Mouse (Mus musculus) kidney, postnatal 36 days (tissue): ENCODE measurements around the gene Pitpna.

Experiments used
- DNase-seq, 2 experiments: peaks; one replicate each; pipeline ENCODE4 v3.0.0; 2021 to 2022; ENCODE audit warnings: mixed read lengths in 2 of 2

The Pitpna gene

DNA sequence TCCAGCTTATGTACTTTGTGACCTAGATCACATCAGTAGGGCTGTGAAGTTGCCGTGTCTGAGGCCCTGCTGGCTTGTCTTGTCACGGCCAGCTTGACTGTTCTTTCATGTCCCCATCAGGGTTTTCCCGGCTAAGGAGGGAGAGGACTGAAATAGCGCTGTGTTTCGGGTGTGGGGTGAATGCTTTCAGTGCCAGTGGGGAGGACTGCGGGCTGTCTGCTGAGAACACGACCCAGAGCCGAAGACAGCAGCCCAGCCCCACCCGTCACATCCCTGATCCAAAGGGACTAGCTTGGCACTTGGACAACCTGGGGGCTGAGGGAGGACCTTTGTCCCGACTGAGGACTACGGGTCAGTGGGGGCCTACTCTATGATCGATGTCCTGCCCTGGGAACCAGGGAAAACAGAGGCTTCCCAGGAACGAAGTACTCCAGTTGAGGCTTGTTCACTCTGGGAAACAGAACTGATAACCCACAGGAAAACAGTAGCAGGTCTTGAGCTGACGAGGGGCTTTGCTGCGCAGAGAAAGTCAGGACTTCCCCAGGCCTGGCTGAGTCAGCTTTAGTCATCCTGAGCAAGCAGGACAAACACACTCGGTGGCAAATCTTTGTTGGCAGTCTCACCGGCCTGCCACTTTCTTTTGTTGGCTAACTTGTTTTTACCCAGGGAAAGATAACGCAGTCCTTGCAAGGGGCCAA lies 23.9 kb upstream of the Pitpna start:
- peak in 1 of 2 experiments; percentile 25 for DNase-seq

DNA sequence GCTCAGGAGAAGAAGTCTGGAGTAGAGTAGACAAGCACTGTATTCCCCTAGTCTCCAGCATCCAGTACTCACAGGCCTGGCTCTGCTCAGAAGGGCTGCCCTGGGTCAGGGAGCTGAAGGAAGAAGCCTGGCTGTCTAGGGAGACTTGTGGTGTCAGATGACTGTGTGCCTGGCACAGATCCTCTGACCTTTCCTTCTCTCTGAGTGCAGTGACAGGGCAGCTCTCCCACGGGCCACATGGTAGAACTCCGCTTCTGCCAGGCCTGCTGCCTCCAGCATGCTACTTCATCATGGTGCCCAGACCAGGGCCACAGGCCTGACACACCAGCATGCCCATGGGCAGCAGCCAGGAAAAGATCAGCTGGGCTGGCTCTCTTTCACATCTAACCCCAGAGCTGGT lies 22.0 kb upstream of the Pitpna start:
- peak; percentile 51 to 55 for DNase-seq

DNA sequence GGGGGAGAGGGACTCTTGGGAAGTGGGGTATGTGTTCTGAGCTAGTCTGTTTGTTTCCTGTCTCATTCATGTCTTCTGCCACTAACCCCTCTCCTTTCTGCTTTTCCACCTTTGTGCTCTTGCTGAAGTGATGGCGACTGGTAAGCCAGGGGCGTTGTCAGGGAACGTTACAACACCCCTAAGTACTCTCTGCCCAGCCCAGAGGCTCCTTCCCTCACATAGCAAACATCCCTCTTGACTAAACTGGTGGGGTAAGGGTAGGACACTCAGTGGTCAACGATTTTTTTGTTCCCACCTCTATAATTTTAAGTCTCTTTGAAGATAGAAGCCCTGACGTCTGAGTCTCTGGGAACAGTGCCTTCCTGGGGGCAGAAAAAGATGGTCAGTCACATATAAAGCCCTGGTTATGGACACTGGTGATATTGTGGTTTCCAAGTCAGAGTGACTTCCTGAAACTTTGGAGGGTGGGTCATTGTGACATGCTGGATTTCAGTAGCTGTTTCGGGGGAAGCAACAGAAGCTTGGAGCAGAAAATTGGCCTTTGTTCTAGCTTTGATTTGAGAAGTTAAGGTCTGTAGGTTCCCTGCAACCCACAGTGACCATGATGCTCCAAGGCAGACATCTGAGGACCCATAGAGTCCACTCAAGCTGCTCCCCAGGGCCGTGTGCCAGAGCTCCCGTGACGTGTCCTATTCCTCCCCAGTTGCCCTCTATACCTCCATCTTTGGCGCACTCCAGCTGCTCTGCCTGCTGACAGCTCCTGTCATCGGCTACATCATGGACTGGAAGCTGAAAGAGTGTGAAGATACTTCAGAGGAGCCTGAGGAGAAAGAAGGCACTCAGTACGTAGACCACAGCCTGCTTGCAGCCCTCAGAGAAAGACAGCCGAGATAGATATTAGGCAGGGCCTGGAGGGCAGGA lies 21.4 kb upstream of the Pitpna start:
- DNase-seq: no peak

DNA sequence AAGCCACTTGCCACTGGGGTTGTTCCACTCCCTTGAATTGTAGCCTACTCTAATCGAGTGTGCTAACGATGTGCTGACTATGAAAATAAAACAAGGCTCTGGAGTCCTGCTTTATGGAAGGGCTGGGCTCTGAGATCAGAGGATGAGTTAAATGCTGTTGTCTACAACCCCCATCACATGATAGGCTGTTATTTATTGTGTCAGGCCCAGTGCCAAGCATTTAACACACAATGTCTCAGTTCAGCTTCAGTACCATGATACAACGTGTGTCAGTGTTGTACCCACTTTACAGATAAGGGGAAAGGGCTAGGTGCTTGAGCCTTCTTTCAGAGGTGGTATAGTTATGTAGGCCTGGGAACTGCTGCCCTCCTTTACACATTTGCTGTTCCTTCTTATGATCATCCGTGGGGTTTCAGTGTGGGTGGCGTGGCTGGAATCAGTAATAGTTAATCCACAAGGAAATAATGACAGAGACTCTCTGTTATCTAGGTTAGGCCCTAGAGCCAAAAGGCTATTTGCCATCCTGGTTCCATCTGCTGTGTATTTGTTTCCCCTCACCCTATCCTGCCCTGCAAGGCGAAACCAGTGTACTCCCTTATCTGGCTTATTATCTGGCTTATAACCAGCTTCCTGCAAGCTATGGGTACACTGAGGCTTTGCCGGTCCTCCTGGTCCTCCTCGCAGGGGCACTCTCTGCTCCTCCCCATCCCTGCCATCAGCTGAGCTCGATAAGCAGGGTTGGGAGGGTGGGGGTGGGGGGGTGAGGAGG lies 20.4 kb upstream of the Pitpna start:
- DNase-seq: no peak

DNA sequence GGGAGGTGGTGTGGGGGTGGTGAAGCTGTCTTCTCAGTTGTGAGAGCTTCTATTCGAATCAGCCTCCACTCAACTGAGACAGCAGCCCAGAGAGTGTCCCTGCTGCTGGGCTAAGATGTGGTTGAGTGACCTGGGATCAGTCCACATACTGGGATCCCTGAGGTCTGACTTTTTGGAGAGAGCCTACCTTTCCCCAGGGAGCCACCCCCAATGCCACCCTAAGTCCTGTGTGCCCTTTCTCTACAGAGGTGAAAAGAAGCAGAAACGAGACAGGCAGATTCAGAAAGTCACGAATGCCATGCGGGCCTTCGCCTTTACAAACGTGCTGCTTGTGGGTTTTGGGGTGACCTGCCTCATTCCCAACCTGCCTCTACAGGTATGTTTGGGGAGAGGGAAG lies 19.8 kb upstream of the Pitpna start:
- DNase-seq: no peak

DNA sequence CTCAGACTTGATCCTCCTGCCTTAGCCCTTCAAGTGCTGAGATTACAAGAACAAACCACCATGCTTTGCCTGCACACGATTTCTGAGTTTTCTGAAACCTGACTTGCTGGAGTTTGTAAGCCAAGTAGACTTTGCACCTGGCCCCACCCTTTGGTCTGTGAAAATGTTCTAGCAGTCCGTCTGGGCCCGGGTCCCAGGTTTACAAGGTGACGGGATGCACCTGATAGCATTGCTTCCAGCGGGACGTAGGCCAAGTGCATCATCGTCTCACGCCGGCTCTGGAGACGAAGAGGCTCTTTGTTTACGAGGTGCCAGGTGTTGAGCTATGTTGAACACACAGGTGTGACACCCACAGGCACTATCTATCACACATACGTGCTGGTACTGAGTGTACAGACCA lies 18.9 kb upstream of the Pitpna start:
- DNase-seq: peak; percentile 80 to 81

DNA sequence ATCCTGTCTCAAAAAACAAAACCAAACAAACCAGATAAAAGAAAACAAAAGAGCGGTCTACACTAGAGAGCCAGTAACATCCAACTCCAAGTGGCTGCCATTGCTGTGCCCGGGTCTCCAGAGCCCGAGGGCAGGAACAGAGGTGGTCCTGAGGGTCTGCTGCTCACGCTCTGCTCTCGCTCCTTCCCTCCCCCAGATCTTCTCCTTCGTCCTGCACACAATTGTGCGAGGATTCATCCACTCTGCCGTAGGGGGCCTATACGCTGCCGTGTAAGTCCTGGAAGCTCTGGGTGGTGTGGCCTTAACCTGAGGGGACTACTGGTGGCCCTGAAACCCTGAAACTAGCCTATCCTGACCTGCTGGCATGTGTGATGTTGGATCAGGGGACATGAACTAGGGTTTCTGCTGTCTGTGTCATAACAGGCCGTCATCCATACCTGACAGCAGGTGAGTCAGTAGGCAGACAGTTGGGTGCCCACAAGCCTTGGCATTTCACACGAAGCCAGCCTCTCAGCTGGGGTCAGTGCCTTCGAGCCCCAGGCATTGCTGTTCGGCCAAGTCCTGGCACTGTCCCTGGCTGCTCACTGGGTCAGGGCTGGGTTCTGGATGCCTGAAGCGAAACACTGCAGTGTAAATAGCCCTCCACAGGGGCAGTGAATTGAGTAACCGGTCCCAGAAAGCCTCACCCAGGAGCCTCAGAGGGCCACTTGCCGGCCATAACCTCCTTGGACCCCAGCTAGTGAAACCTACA lies 17.3 kb upstream of the Pitpna start:
- DNase-seq: no peak

DNA sequence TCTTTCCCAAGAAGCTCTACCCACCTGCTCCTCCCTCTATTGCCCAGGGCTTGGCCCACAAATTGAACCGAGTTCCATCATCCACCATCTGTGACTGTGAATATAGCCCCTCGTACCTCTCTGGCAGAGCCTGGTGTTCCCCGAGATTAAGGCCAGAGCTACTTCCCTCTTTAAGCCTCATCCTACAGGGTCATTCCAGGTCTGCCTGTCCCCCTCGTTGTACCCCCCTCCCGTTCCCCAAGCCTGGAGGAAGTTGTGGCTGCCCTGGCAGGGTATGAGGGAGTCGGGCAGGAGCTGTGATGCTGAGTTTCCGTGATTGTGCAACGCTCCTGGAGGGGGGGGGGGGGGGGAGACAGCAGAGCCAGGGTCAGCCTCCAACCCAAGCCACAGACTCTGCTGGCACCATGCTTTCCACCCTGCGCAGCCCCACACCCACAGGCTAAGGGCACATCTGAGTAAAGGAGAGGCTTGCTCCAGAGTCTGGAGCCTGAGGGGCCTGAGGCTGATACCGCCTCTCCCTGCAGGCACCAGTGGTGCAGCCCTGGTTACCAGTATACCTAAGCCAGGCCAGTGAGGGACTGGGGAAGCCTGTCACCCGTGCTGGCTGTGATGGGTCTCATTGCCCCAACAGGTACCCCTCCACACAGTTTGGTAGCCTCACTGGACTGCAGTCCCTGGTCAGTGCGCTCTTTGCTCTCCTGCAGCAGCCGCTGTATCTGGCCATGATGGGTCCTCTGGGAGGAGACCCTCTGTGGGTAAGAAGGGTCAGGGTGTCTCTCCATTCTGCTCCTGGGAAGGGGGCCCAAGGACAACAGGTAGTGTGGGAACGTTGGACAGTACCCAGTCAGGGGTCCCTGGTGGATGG lies 16.5 kb upstream of the Pitpna start:
- DNase-seq: no peak

DNA sequence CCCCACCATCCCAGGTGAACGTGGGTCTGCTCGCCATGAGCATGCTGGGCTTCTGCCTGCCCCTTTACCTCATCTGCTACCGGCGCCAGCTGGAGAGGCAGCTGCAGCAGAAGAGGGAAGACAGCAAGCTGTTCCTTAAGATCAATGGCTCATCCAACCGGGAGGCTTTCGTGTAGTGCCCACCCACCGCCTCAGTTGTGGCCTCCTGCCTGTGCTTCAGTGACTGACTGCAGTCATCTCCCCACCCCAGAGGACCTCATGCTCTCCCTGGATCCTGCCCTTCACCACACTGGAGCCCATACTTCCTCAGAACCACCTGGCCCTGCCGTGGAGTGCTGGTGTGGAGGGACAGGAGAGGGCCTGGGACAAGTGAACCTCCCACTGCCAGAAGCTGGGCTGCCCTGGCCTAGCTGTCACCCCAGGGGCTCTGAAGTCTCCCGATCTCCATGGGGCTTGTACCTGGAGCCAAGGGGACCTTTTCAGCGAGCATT lies 15.6 kb upstream of the Pitpna start:
- no peak for DNase-seq

DNA sequence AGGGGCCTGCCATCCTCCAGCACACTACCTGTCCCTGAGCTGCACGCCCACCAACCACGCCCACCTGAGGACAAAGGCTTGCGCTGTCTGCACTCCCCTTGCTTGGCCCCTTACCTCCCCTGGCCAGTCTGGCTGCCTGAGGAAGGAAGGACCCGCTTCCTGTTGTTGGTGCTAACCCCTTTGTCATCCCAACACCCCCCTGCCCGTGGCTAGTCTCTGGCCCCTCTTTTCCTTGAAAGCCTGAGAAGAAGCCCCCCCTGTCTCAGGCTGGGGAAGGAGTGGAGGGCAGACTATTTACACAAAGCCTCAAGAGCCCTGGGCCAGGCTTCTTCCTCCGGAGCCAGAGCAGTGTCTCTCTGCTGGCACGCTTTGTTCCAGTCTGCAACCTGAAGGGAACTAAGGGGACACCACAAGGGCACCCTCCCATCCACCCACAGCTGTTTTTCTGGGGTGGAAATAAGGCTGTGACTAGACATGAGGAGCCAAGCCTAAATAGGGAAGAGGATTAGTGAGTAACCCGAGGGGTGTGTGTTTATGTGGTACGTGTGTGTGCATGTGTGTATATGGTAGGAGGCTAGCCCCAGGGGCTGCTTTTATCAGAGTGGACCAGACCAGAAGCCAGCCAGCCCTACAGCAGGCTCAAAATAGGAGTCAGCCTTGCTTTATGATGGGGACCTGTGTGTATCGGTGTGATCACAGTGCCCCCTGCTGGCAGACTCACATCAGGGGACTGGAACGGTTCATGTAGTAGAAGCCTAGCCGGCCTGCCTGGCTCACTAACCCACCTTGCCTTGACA lies 14.8 kb upstream of the Pitpna start:
- peak; percentile 93 to 97 for DNase-seq

DNA sequence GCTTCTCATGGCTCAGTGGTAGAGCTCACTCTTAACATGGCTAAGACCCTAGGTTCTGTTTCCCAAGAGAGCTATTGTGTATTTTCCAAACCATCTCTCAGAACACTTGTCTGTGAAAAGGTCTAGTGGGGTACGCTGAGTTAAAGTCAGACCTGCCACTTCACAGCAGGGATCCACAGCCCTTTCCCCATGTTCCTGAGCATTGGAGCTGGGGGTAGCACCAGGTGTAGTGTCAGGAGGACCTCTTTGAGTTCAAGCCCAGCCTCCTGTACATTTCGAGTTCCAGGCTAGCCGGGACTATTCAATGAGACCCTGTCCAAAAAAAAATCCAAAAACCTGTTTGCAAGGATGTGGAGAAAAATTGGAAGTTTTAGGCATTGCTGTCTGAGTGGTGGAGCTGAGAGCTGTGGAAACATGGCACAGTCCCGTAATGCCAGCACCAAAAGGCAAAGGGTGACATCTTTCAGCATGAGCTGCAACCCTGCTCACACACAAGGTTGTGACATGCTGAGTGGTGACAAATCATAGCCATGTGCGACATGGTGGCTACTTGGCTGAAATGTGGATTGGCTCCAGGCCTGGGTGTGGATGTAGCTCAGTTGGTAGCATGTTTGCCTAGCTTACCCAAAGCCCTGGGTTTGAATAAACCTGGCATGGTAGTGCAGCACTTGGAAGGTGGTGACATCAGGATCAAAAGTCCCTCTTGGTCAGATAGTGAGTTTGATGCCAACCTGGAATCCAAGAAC lies 13.3 kb upstream of the Pitpna start:
- DNase-seq: no peak

DNA sequence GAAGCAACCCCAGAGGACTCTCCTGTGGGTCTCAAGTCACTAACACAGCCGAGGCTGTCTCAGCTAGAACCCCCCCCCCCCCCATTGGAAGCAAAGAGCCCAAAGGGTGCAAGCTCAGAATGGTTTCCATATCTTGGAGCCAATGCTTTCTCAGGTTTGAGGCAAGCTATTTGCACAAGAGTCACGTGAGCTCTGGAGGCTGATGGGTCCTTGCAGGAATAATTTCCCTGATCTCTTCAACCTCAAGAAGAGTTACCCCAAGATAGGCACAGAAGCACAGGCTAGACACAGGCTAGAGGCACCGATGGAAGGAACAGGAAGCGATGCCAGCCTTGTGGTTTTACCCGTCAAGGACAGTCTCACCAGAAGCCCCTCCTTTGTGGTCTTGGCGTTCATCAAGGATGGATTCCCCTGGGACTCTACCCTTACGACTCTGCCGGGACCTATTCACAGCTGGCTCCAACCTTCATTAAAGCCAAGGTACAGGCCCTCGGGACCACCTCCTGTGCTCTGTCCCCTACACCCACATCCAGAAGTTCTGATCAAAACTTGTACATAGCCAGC lies 12.3 kb upstream of the Pitpna start:
- no peak for DNase-seq

DNA sequence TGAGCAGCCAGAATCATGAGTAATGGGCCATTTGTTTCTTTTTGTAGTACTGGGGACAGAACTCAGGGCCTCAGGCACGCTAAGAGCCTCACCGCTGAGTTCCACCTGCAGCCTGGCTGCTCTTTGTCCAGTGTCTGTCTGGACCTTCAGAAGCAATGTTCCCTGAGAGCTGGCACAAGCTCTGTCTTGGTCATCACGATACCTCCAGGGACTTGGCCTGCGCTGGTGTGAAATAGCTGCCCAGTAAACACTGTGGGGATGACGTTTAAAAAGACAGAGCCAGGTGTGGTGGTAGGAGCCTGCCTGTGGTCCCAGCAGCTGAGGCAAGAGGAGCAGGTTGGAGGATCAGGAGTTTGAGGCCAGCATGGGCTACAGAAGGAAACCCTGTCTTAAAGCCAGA lies 9.3 kb upstream of the Pitpna start:
- no peak for DNase-seq

DNA sequence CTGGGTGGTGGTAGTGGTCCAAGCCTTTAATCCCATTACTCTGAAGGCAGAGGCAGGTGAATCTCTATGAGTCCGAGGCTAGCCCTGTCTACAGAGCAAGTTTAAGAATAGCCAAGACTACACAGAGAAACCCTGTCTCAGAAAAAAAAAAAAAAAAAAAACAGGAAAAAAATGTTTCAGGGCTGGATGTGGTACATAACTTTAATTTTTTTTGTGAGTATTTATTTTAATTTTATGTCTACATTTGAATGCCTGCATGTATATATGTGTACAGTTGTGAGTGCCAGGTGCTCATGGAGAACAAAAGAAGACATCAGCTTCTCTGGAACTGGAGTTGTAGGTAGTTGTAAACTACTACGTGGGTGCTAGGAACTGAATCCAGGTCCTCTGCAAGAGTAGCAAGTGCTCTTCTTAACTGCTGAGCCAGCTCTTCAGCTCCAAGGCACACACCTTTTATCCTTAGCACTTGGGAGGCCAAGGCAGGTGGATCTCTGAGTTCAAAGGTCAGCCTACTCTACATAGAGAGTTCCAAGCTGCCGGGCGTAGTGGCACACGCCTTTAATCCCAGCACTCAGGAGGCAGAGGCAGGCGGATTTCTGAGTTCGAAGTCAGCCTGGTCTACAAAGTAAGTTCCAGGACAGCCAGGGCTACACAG lies 6.3 kb upstream of the Pitpna start:
- no peak for DNase-seq

DNA sequence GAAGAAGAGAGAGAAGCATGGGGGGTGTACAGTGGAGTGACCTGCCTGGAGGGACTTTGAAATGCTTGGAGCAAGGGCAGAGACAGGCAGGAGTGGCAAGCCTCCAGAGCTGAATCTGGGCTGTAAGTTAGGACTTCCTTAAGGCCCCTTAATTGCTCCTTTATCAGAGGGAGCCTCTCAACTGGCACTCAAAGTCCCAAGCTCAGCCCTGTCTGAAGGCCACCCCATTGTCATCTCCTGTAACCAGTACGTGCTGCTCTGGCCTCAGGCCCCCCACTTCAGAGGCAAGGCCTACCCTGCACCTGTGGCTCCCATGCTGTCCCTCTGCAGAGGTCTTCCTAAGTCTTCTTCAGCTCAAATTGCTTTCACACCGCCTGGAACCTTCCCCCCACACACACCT lies 4.4 kb upstream of the Pitpna start:
- DNase-seq: no peak

DNA sequence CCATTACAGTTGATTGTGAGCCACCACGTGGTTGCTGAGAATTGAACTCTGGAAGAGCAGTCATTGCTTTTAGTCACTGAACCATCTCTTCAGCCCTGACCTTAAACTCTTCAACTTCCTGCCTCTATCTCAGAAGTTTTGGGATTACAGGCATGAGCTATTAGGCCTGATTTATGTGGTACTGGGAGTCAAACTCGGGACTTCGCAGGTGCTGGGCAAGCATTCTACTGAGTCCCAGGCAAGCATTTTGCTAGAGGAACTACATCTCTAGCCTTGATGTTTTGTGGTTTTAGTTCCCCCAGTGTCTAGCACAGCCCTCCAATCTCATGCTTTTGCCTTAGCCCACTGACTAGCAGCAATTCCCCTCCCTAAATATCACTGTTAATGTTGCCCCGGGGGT lies 2.8 kb upstream of the Pitpna start:
- no peak for DNase-seq

DNA sequence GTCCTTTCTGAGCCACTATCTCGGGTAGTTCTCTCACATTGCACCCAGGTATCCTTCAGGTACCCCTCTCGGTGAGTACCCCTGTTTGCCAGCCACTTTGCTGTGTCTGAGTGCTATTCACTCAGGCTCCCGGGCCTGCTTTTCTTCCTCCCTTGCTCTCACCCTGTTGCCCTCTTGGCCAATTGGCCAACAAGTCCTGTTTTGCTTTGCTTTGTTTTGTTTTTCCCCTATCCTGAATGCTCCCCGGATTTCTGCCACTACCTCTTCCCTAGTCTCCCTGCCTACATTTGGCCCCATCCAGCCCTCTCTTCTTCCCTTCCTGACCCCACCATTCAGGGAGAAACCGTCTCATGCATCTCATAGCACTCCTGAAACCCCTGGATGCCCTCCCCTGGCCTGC lies 1.9 kb upstream of the Pitpna start:
- DNase-seq: no peak

DNA sequence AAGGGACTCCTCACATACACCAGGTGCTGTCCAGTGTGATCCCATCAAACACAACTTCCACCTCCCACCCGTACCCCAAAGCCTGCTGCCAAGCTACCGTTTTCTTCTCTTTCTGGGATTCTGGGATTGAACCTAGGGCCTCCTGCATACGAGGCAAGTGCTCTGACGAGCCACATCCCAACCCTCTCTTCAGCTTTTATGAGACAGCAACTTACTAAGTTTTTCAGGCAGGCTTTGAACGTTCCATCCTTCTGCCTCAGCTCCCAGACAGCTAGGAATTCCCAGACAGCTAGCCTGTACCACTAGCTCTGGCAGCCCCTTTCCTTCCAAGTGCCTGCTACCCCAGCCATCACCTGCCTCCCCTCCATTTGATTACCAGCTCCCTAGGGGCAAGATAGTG lies 934 bp upstream of the Pitpna start:
- no peak for DNase-seq
